Mouse (Mus musculus) thymus, postnatal 0 days (tissue): ENCODE measurements around the gene Guca1b. TPM values are rescaled to one million over a fixed set of nuclear protein-coding genes. Genes with fewer than 3 reads are reported as not detected.
"Not testable (repeated sequence)": the region's sequence is repeated elsewhere in the genome, so short reads cannot be mapped to it uniquely, and the experiment has no call there.

Experiments used
- DNase-seq: peaks from one replicate; pipeline ENCODE4 v3.0.0-alpha.2; 2015; ENCODE audit warnings: low spot score
- polyA plus RNA-seq: library from polyadenylated mRNA; unstranded; fragments of >200 nt; fragmentation: Nextera tagmentation; extraction: Ambion mirVana; gene quantifications from 2 replicates; pipeline ENCODE4 v1.2.1, GENCODE M21; 2015

Guca1b gene
- polyA plus RNA-seq, 1 experiment from 2014 or later = 0.40 TPM

DNA sequence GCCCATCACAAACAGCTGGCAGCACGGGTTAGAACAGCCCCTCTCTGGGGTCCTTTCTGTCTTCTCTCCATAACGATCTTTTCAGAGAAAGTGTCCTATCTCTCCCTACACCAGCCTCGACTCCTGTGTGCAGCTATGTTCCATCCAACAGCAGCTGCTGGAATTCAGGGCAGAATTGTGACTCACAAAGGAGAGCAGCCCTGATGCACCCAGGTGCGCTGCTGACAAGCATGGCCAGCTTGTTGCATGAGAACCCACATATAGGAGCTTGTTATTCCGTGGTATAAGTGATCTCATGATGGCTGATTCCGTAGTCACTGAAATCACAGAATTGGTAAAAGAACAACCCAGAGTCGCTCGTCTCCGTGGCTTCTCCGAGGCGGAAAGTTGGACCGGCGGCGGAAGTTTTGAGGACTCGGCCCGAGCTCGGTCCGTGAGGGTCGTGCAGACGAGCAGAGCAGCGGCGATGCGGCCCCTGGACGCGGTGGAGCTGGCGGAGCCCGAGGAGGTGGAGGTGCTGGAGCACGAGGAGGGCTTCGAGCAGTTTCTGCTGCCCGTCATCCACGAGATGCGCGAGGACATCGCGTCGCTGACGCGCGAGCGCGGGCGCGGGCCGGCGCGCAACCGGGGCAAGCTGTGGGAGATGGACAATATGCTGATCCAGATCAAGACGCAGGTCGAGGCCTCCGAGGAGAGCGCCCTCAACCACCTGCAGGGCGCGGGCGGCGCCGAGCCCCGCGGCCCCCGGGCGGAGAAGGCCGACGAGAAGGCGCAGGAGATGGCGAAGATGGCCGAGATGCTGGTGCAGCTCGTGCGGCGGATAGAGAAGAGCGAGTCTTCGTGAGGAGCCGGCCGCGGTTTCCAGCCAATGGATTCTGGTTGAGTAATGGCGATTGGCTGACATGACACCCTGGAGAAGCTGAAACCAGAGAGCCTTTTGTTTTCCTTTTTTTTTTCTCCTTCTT, 25.0 kb downstream of the Guca1b start:
- not testable (repeated sequence) for DNase-seq

- DNase-seq = no peak
Observed at GRCm38 (mm10) chr17:47420195-47420594, 35.0 kb downstream of the Guca1b start.

- DNase-seq = no peak
Observed at GRCm38 (mm10) chr17:47421566-47421965, 36.4 kb downstream of the Guca1b start.

DNA sequence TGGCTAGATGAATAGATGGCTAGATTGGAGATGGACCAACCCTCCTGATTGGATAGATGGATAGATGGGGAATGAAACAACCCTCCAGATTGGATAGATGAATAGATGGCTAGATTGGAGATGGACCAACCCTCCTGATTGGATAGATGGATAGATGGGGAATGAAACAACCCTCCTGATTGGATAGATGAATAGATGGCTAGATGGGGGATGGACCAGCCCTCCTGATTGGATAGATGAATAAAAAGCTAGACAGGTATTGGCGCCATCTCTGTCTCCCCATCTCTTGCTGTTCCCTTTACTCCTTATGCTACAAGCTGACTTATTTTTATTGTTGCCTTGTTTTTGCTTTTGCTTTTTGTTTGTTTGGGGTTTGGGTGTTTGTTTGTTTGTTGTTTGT, 37.4 kb downstream of the Guca1b start:
- DNase-seq = not testable (repeated sequence)

GRCm38 (mm10) chr17:47424186-47424585, 39.0 kb downstream of the Guca1b start:
- DNase-seq = no peak

DNA sequence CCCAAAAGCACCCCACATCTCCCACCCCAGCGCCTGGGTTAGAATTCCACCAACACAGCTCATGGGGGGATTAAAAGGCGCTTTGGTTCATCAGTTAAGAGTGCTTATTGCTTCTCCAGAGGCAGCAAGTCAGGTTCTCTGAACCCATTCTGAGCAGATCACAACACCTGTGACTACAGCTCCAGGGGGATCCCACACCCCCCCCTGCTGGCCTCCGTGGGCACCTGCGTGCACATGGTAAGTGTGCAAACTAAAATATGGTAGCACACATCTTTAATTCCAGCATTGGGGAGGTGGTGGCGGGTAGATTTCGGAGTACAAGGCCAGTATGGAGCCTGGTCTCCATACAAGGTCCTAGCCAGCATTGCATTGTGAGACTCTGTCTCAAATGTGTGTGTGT, 42.1 kb downstream of the Guca1b start:
- peak; percentile 59 for DNase-seq

DNA sequence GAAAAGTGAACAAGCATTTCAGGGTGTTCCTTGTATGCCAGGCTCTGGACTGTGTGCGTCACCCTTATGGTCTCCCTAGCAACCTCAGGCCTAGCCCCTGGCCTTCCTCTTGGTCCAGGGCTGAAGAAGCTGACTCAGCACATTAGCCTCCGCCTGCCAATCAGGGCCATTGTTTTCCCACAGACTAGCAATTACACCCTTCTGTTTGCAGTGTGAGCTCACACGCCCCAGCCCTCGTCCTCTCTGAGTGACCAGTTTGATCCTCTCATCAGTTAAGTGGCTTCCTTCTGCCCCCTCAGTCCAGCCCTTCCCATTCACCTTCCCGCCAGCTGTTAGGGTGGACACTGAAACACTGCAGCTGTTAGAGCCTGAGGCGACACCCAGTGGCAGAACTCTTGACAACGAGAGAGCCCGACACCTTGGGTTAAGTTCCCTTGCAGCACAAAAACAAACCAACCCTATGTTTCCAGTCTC, 43.7 kb downstream of the Guca1b start:
- no peak for DNase-seq

GRCm38 (mm10) chr17:47430815-47431214, 45.6 kb downstream of the Guca1b start:
- DNase-seq = no peak

DNA sequence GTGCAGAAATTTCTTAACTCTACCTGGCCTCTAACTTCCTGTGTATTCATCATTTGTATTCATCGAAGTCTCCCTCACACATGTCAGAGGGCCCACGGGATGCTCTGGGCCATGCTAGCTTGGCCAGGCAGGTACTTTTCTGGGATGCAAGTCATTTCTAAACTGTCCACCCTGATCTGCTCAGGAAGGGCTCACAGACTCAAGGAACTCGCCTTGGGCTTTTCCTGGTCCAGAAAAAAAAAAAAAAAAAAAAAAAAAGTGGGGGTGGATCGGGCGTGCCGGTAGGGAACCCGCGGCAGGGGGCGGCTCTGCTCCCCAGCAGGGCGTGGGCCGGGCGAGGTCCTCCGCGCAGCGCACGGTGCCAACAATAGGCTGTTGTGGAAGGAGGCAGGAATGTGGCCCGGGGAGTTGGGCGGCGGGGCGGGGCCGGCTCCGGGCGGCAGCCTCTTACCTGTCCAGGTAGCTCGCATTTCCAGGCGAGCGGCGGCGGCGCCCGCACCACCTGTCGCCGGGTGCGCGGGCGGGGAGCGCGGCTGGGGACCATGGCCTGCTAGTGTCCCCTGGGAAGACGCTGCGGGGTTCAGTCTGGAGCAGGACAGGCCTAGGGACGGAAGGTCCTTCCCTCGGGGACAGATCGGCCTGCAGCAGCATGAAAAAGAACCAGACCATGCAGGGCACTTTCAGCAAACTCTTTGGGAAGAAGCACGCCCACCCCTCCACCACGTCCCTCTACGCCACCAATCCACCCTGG, 51.1 kb downstream of the Guca1b start, which contains the start of gene AI661453:
TSS of gene AI661453 (plus strand) at position 460 of the 751 bp plus-strand sequence.
- DNase-seq = peak; percentile 14

DNA sequence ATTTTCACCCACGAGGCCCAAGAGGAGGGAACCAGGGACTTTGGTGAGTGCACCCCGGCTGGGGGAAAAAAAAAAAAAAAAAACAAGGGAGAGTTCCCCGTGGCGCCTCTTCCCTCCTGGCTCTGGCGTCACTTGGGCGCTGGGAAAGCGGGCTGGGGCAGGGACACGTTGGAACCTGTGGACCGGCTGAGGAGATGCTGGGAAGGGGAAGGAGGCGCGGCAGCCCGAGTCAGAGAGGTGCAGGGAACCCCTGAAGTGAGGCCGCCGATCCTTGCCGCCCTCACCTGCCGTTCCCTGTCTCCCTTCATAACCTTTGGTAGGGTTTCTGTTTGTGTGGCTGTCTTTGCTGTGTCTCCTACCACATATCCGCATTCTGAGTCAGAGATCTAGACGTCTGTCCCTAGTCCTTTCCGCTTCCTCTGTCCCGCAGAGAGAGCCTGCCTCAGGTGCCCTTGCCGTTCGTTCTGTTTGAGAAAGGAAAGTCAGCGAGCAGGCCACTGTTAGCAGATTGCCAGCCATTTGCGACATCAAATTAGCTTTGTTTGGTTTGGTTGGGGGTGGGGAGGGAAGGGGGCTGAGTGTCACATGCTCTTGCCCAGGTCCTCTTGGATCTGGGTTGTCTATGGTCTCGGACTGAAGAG, 51.8 kb downstream of the Guca1b start, which contains the start of gene 1700001C19Rik:
TSS of gene 1700001C19Rik (minus strand) at position 470 of the 641 bp plus-strand sequence.
- peak; percentile 35 for DNase-seq

DNA sequence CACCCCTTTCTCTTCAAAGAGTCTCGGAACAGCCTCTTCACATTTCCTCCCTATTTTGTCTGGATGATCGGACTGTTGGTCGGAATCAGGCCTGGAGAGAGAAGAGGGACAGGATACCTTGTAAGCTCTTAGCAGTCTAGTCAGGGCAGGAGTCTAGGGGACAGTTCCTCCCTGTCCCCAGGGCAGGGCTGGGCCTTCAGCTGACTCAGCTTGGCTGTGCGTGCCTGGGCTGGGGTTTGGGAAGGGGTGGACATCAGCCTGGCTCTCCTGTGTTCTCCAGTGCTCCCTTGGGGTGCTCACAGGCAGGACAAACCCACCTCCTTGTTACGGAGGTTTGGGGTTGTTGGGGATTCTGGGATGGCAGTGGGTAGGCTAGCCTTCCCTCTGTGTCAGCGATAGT, 53.4 kb downstream of the Guca1b start:
- DNase-seq = no peak

DNA sequence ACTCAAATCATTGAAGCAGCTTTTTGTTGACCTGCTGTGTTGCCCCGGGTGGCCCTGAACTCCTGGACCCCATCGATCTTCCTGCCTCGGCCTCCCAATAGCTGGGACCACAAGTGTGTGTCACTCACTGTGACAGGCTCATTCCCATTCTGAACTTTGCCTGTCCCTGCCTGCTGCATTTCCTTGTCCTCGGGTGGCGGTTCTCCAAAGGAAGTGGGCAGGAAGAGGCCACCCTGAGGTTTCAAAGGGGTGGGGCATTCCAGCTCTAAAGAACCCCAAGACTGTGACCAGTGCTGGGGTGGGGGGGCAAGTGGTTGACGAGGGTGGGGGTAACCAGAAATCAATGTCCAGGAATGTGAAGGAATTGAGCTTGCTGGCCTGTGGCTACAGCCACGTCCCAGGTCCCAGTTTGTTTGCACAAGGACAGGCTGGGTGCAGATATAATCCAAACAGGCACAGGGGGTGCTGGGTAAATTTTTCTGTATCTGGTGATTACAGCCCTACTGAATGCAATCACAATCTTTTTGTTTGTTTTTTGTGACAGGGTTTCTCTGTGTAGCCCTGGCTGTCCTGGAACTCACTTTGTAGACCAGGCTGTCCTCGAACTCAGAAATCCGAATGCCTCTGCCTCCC, 54.3 kb downstream of the Guca1b start:
- no peak for DNase-seq

GRCm38 (mm10) chr17:47440359-47440890, 55.2 kb downstream of the Guca1b start:
- no peak for DNase-seq

DNA sequence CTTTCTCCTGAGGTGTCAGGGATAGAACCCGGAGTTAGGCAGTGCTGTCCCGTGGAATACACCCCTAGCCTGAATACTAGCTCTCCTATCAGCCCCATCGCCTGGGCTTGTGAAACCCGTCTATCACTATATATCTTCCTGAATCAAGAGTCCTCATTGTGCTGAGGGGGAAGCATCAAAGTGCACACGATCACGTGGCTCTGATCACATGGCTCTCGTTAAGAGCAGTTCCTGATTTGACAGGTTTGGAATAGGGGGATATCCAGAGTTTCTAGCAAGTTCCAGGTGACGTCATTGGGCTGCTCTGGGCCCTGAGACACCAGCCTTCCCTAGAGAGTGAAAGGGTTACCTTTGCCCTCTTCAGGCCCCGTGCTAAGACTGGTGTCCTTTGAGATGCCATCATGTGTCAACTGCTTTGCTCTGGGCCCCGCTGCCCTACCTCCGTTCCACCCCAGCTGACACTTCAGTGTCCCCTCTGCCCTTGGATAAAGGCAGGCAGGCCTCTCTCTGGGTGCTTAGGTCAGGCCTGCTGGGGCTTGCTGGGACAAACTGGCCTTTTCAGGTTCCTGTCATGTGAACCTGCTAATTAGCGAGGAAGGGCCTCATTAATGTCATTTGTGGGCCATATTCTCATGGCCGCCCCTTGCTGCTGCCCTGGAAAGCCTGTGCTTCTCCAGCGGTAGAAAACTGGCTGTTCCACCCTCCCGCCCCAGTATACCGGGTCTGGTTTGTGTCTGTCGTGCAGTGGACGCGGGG, 56.3 kb downstream of the Guca1b start:
- no peak for DNase-seq

DNA sequence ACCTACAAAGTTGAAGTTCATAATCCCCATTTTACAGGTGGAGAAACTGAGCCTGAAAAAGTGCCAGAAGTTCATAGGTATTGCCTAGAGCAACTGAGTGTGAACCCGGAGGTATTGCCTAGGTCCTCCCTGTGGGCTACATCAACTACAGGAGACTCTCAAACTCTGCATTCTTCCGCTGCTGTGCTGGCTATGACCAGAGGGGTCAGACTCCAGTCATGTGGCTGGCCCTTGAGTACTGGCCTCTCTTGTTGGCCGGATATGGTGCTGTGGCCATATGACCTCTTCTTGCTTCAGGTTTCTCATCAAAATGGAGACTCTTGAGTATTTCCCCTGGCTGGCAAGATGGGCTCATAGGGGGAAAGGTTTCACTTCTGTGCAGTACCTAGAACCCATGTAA, 57.1 kb downstream of the Guca1b start:
- DNase-seq = no peak

Other genes starting within 250 kb of the Guca1b start
- gene Mrps10, start 16.5 kb upstream of the Guca1b start, polyA plus RNA-seq = 69.0 and 70.6 TPM in 2 replicates
- 0.84 and 1.3 TPM in 2 replicates for gene Guca1a, start 15.2 kb downstream of the Guca1b start, polyA plus RNA-seq
- 0.46 and 0.53 TPM in 2 replicates for gene AI661453, start 51.2 kb downstream of the Guca1b start, polyA plus RNA-seq
- 0.99 and 1.4 TPM in 2 replicates for gene 1700001C19Rik, start 52.0 kb downstream of the Guca1b start, polyA plus RNA-seq
- 28.0 and 30.8 TPM in 2 replicates for gene Taf8, start 116.9 kb downstream of the Guca1b start, polyA plus RNA-seq
- 1,113 and 1,146 TPM in 2 replicates for gene Ccnd3, start 119.7 kb downstream of the Guca1b start, polyA plus RNA-seq
- 21.3 and 22.4 TPM in 2 replicates for gene Bysl, start 226.1 kb downstream of the Guca1b start, polyA plus RNA-seq
- 46.9 and 50.1 TPM in 2 replicates for gene Med20, start 226.2 kb downstream of the Guca1b start, polyA plus RNA-seq
- gene Gm20517, start 226.2 kb downstream of the Guca1b start, polyA plus RNA-seq = 1.8 TPM in 2 replicates
- gene Usp49, start 245.3 kb downstream of the Guca1b start, polyA plus RNA-seq = 3.9 and 4.6 TPM in 2 replicates